Mouse (Mus musculus) kidney, adult 2 months (tissue): Measurements from ENCODE around the gene Spata32.

Source experiments
- CTCF ChIP-seq: fragments of 200-500 bp; conservative IDR thresholded peaks from 2 replicates; pipeline ENCODE4 v1.5.1; 2011; ENCODE audit warnings: low read depth, mild to moderate bottlenecking, control low read depth, low read length, moderate library complexity, mixed read lengths; ENCODE audit not compliant: insufficient read depth, insufficient read length
- POLR2A ChIP-seq: fragments of 200-500 bp; IDR thresholded peaks from one replicate; pipeline ENCODE4 v1.6.1; 2011; ENCODE audit warnings: low read depth, low read length, control low read depth

GRCm38 (mm10) chr11:103175688-103176442 lies 42.4 kb downstream of the Spata32 start:
- TF ChIP-seq POLR2A, result no peak
- TF ChIP-seq CTCF, result no peak
